ENCODE assay signal across 19 mouse cellular contexts in genomic region chr5:122032471-122033166, GRCm38 (mm10). TPM values are rescaled to one million over a fixed set of nuclear protein-coding genes. Genes with fewer than 3 reads are reported as not detected.
DNase-seq lines count a peak whose midpoint lies in the region; ATAC-seq and TF ChIP-seq lines count a peak whose summit lies in the region.
"Had no signal": no experiment of that assay in that cellular context is flagged by ENCODE, and none has a peak within 500 bp of the region (broad histone marks: within the 10 kb centered on the region; RNA-seq: fewer than 3 reads in every experiment).

No protein-coding gene starts in this region.

- TF ChIP-seq CTCF in midbrain, postnatal 0 days (IDR thresholded peaks at IDR 0.05): no peak
- no peak for TF ChIP-seq CTCF in liver, postnatal 0 days (IDR thresholded peaks at IDR 0.05; ENCODE audit: low read depth)

- no peaks in the 10 kb centered on the region for H3K27me3 ChIP-seq in embryonic facial prominence, embryonic 14.5 days (replicated peaks; ENCODE audit: control insufficient read depth, insufficient read depth, low read length)
- H3K27me3 ChIP-seq in hindbrain, embryonic 13.5 days: no peaks in the 10 kb centered on the region
- H3K27me3 ChIP-seq in midbrain, postnatal 0 days (ENCODE audit: insufficient read depth, low read length): no peaks in the 10 kb centered on the region
- no peaks in the 10 kb centered on the region for H3K27me3 ChIP-seq in liver, postnatal 0 days (ENCODE audit: insufficient read depth, low read length)

- H3K4me3 ChIP-seq in embryonic facial prominence, embryonic 14.5 days (ENCODE audit: low read depth, low read length): no peak overlapping the region
- no peak overlapping the region for H3K4me3 ChIP-seq in hindbrain, embryonic 13.5 days
- no peak overlapping the region for H3K4me3 ChIP-seq in midbrain, postnatal 0 days (ENCODE audit: low read depth, low read length)
- H3K4me3 ChIP-seq in liver, postnatal 0 days (ENCODE audit: low read depth, low read length): no peak overlapping the region
- H3K4me3 ChIP-seq: heart, adult 2 months; limb, embryonic 12.5 days had no signal

- H3K9ac ChIP-seq in embryonic facial prominence, embryonic 14.5 days (ENCODE audit: low read depth, low read length): no peak overlapping the region
- H3K9ac ChIP-seq in hindbrain, embryonic 13.5 days: no peak overlapping the region
- no peak overlapping the region for H3K9ac ChIP-seq in midbrain, postnatal 0 days (replicated peaks; ENCODE audit: low read length, poor library complexity, severe bottlenecking)
- no peak overlapping the region for H3K9ac ChIP-seq in liver, postnatal 0 days (replicated peaks)

- H3K4me1 ChIP-seq in embryonic facial prominence, embryonic 14.5 days (ENCODE audit: control insufficient read depth, insufficient read depth, low read length): peaks cover 3% of the 10 kb centered on the region; the same call in 1 of the 2 replicates
- H3K4me1 ChIP-seq in hindbrain, embryonic 13.5 days (replicated peaks): peaks cover 32% of the 10 kb centered on the region
- peaks cover 3% of the 10 kb centered on the region for H3K4me1 ChIP-seq in midbrain, postnatal 0 days (ENCODE audit: insufficient read depth, low read length)
- H3K4me1 ChIP-seq in liver, postnatal 0 days (ENCODE audit: insufficient read depth): no peaks in the 10 kb centered on the region

- peak; percentile 33; the same call in 1 of the 2 replicates for ATAC-seq in embryonic facial prominence, embryonic 14.5 days (ENCODE audit: low read depth)
- ATAC-seq in hindbrain, embryonic 13.5 days (ENCODE audit: low FRiP score): peak; percentile 64
- ATAC-seq in midbrain, postnatal 0 days (ENCODE audit: low FRiP score): peak; percentile 32; the same call in 1 of the 2 replicates
- no peak for ATAC-seq in liver, postnatal 0 days

- no peaks in the 10 kb centered on the region; the same call in 1 of the 2 replicates for H3K36me3 ChIP-seq in embryonic facial prominence, embryonic 14.5 days (ENCODE audit: control insufficient read depth, insufficient read depth, low read length)
- peaks cover 23% of the 10 kb centered on the region for H3K36me3 ChIP-seq in hindbrain, embryonic 13.5 days
- H3K36me3 ChIP-seq in midbrain, postnatal 0 days (ENCODE audit: insufficient read depth, low read length): peaks cover 3% of the 10 kb centered on the region; the same call in 1 of the 2 replicates
- H3K36me3 ChIP-seq in liver, postnatal 0 days (replicated peaks; ENCODE audit: insufficient read depth, low read length): no peaks in the 10 kb centered on the region
- H3K36me3 ChIP-seq: G1E had no signal

- no peak for TF ChIP-seq EP300 in liver, postnatal 0 days (IDR thresholded peaks at IDR 0.05; ENCODE audit: low read depth)

- 42% methylated on average over 19 of the region's 19 CpGs for WGBS in embryonic facial prominence, embryonic 14.5 days
- 37% methylated on average over 19 of the region's 19 CpGs for WGBS in hindbrain, embryonic 13.5 days
- 30% methylated on average over 19 of the region's 19 CpGs for WGBS in midbrain, postnatal 0 days
- WGBS in liver, postnatal 0 days (ENCODE audit: insufficient replicate concordance): 77% methylated on average over 19 of the region's 19 CpGs

- H3K27ac ChIP-seq in embryonic facial prominence, embryonic 14.5 days (replicated peaks; ENCODE audit: low read depth, low read length): no peak overlapping the region
- peak overlapping the region; percentile 78 for H3K27ac ChIP-seq in hindbrain, embryonic 13.5 days
- no peak overlapping the region for H3K27ac ChIP-seq in midbrain, postnatal 0 days (ENCODE audit: low read depth, low read length)
- H3K27ac ChIP-seq in liver, postnatal 0 days (ENCODE audit: low read depth): no peak overlapping the region
- H3K27ac ChIP-seq: heart, adult 2 months; limb, embryonic 12.5 days; stomach, postnatal 0 days had no signal

- peaks cover 16% of the 10 kb centered on the region for H3K9me3 ChIP-seq in embryonic facial prominence, embryonic 14.5 days (ENCODE audit: control insufficient read depth, low read length)
- H3K9me3 ChIP-seq in hindbrain, embryonic 13.5 days: peaks cover 7% of the 10 kb centered on the region; the same call in 1 of the 2 replicates
- H3K9me3 ChIP-seq in midbrain, postnatal 0 days (ENCODE audit: low read length): peaks cover 5% of the 10 kb centered on the region; the same call in 1 of the 2 replicates
- H3K9me3 ChIP-seq in liver, postnatal 0 days (ENCODE audit: low read length): no peaks in the 10 kb centered on the region

- peak; percentile 91 for DNase-seq in Muller cell, postnatal 12 days (ENCODE audit: inconsistent ontology term)
- DNase-seq in embryonic facial prominence, embryonic 14.5 days (ENCODE audit: low spot score): peak; percentile 35
- peak; percentile 73 for DNase-seq in midbrain, postnatal 0 days (ENCODE audit: low spot score)
- no peak for DNase-seq in cerebellum, adult 11-12 months
- no peak for DNase-seq in liver, postnatal 0 days
- no peak for DNase-seq in gastrocnemius, postnatal 25 days
- DNase-seq: adrenal gland, postnatal 36 days; heart, adult 2 months; heart, postnatal 14 days; kidney, adult 2 months; layer of hippocampus, postnatal 36 days; lung, postnatal 36 days; spleen, adult 18-20 months; thymus, postnatal 4 days had no signal

- no peak overlapping the region for H3K4me2 ChIP-seq in embryonic facial prominence, embryonic 14.5 days (ENCODE audit: low read depth, low read length)
- H3K4me2 ChIP-seq in hindbrain, embryonic 13.5 days: no peak overlapping the region
- H3K4me2 ChIP-seq in midbrain, postnatal 0 days (ENCODE audit: low read depth, low read length, poor library complexity, severe bottlenecking): no peak overlapping the region
- no peak overlapping the region for H3K4me2 ChIP-seq in liver, postnatal 0 days (ENCODE audit: low read depth, low read length)
- H3K4me2 ChIP-seq: limb, embryonic 12.5 days had no signal

RNA-seq across cellular contexts. Expression of gene Cux2, which starts 17.3 kb away (rescaled TPM):
- 2.8 and 3.0 TPM in 2 replicates for polyA plus RNA-seq in embryonic facial prominence, embryonic 14.5 days (2014; fragmentation: Nextera tagmentation; extraction: Ambion mirVana)
- polyA plus RNA-seq in hindbrain, embryonic 13.5 days (2015; fragmentation: Nextera tagmentation; extraction: Ambion mirVana): 28.1 and 29.1 TPM in 2 replicates
- 40.1 and 40.2 TPM in 2 replicates for total RNA-seq in midbrain, postnatal 0 days (2014; rRNA removed)
- polyA plus RNA-seq in midbrain, postnatal 0 days (2015; fragmentation: Nextera tagmentation; extraction: Ambion mirVana): 15.4 and 17.4 TPM in 2 replicates
- 3.5 and 3.6 TPM in 2 replicates for polyA plus RNA-seq in liver, postnatal 0 days (2015; fragmentation: Nextera tagmentation; extraction: Ambion mirVana)
- total RNA-seq in gastrocnemius, postnatal 25 days (2021): 1 to 10 TPM; 1.8 to 6.9 TPM
- total RNA-seq: monocyte, adult 5-6 weeks had no signal
- polyA plus RNA-seq: G1E had no signal

Comparison
In these comparisons a context has a peak if more than half of its experiments do, and no peak if none do; other contexts are left out.
1. DNase-seq: peak in Muller cell, postnatal 12 days (single experiment), embryonic facial prominence, embryonic 14.5 days (single experiment) and midbrain, postnatal 0 days (single experiment); none in cerebellum, adult 11-12 months (single experiment), liver, postnatal 0 days (single experiment) and gastrocnemius, postnatal 25 days (single experiment).